Mouse (Mus musculus): Measurements from ENCODE around the gene Ifi35.

DNA sequence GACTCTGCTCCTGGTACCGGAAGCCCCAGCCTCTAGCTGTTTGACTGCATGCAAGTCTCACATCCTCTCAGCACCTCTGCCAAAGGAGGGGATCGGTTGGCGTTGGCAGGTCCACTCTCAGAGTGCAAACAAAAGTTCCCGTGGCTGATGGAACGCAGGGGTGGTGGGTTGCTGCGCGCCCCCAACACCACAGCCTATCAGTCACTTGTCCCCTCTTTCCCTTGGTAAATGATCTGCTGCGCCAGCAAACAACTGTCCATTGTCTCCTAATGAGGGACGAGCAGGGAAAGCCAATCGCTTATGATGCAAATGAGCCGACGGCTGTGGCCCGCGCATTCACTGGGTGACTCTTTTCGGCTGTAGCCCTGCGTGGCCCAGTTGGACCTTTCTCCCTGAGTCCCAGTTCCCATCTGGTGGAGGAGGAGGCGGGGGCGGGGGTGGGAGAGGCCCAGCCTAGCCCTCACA is 31.0 kb downstream of the Ifi35 start:
- TF ChIP-seq CTCF (conservative IDR thresholded peaks at IDR 0.05; ENCODE audit: low read length) (no peak), POU5F1 (IDR thresholded peaks at IDR 0.05; ENCODE audit: borderline replicate concordance, low read length) (no peak)
